Mouse (Mus musculus) hindlimb bud, embryonic 11.5 days (tissue): ENCODE results near the gene Arl5b.

Experiments used
- DNase-seq: peaks from one replicate; pipeline ENCODE4 v3.0.0-alpha.2; 2012; ENCODE audit warnings: low read depth, low spot score; ENCODE audit errors: extremely low spot score

Arl5b gene

GRCm38 (mm10) chr2:15049117-15049873 is at the start of gene Arl5b:
Gene Arl5b, plus strand, starts transcription at chr2:15049395.
- no peak for DNase-seq

DNA sequence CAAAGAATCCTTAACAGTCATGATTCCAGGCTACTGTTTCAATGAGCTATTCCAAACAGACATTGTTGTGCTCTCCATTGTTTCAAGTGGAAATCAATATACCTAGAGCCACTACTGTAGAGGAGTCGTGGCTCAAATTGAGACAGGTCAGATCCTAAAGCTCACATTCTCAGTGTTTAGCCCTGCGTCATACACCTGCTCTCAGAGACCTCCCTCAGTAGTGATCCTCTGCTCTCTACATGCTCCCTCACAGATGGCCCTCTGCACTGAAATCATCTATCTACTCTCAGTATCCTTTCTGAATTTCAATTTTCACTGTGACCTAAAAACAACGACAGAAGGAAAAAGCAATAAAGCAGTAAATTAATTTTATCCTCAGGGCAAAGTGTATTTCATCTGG is 41.7 kb upstream of the Arl5b start:
- DNase-seq: no peak

DNA sequence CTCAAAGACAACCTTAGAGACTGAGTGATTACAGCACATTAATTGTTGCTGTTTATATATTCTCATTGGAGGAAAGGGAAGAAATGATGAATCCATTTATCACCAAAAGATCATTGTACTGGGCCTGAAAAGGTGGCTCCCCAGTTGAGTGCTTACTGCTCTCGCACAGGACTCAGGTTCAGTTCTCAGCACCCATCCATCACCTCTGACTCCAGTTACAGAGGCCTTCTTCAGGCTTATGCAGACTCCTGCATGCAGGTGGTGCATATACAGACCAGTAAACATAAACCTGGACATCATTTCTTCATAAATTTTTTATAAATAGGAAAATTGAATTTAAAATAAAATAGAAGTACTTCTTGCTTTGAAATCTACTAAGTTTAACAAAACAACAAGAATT is 41.1 kb upstream of the Arl5b start:
- no peak for DNase-seq

DNA sequence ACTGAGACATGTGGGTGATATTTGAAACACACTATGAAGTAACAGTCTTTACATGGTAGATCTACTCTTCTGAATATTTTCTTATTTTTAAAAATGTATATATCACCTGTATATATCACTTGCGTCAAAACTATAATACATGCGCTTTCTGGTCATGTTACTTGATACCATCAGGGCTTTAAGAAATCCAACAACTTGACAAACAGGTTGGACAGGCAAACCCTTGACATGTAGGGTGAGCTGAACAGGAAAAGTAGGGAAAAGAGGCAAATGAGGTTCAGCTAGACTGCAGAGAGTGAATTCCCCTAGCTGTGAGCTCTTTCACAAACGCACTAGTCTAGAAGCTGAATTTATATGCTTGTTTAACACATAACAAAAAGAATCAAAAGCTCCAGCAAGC is 22.4 kb upstream of the Arl5b start:
- no peak for DNase-seq

GRCm38 (mm10) chr2:15027816-15028215 is 21.4 kb upstream of the Arl5b start:
- DNase-seq: no peak

GRCm38 (mm10) chr2:15038705-15039104 is 10.5 kb upstream of the Arl5b start:
- DNase-seq: no peak

- no peak for DNase-seq
These were observed 8.9 kb upstream of the Arl5b start for GRCm38 (mm10) chr2:15040326-15040725.

- no peak for DNase-seq
These were observed 5.3 kb downstream of the Arl5b start for GRCm38 (mm10) chr2:15054496-15054895.

- peak; percentile 82 for DNase-seq
These were observed 5.9 kb downstream of the Arl5b start, which contains the start of gene Nsun6 for GRCm38 (mm10) chr2:15054945-15055637. Gene Nsun6, minus strand, starts transcription at chr2:15055069.

GRCm38 (mm10) chr2:15055741-15056151 is 6.6 kb downstream of the Arl5b start:
- no peak for DNase-seq

DNA sequence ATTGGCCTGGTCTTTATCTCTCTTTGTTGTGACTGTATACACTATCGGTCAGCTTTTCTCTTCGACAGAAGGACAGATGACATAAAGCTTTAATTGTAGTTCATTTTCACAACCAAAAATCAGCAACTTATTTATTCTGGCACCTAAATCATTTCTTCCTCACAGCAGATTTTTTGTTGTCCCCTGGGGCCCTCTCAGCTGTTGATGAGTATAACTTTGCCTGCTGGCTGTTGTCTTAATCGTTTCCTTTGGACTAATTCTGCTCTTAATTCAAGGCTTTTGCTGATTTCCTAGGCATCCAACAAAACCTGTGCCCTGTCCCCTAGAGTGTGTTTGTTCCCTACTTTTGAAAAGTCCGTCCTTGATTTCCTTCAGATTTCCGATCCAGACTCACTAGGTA is 9.0 kb downstream of the Arl5b start:
- no peak for DNase-seq

DNA sequence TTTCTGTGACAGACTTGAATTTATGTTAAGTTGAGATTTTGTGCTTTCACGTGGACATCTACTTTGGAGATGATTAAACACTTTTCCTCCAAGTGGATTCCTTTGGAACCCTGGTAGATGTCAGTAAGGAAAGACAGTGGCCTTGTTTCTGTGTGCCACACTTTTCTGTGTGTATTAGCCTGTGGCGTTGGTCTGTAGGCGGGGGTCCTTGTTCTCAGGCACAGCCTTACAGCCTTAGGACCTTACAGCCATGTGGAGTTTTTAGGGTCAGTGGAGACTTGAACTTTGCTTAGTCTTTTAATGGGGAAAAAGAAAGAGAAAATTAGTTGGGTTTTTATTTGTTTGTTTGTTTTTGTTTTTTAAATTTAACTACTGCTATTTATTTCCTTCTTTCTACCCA is 11.7 kb downstream of the Arl5b start:
- no peak for DNase-seq

DNA sequence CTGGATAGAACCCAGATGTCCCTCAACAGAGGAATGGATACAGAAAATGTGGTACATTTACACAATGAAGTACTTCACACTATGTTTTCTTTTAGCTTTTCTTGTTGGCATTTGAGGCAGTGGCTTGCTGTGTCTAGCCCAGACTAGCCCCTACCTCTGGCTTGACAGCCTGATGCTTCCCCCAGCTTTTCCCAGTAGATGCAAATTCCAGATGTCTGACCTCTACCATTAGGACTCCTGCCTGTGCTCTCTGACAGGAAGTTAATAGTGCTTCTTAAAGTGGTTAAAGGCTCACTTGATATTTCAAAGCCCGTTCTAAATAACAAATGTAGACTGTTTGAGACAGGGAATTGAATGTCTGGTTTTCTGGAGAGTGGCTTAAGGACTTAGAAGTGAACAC is 14.6 kb downstream of the Arl5b start:
- no peak for DNase-seq

GRCm38 (mm10) chr2:15064380-15065269 is 15.4 kb downstream of the Arl5b start:
- no peak for DNase-seq

- DNase-seq: no peak
These were observed 16.3 kb downstream of the Arl5b start for GRCm38 (mm10) chr2:15065447-15065846.

GRCm38 (mm10) chr2:15067091-15067490 is 17.9 kb downstream of the Arl5b start:
- no peak for DNase-seq

GRCm38 (mm10) chr2:15083702-15084101 is 34.5 kb downstream of the Arl5b start:
- no peak for DNase-seq

DNA sequence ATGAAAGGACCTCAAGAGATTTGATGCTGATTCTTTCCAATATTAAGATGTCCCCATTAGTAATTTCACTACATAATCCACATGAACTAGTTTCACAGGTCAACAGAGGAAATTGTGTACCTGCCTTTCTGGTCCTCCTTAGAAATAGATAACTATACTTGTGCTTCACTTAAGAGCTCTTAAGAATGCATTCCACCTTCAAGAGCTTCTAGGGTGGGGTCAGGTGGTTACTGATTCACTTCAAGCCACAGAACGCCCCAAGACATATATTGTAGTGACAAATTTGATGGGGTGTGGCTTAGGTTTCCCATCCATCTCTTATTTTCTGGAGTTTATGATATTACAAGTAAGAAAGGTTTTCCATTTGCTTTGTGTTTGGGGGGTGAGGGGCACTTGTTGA is 38.1 kb downstream of the Arl5b start:
- no peak for DNase-seq

DNA sequence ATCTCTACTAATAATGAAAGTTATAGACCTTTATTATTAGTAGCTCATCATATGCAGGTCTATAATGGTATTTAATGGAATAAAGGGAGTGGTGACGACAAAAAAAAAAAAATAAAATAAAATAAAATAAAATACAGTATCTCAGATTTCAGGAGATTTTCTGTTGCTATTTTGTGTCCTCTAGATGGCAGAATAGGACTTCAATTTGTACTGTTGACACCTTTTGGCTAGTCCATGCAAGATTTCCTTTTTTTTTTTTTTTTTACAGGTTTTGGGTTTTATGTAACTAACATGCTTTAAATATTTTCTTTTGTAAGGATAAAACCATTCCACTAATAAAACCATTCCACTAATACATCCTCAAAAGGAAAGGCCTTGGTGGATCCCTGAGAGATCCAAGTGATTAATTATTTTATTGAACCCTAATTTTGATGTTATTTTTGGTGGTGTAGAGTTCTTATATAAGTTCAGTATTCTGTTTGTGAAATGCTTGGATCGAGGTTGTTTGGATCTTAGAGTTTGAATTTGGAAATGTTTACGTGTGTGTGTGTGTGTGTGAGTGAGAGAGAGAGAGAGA is 47.4 kb downstream of the Arl5b start:
- DNase-seq: no peak

DNA sequence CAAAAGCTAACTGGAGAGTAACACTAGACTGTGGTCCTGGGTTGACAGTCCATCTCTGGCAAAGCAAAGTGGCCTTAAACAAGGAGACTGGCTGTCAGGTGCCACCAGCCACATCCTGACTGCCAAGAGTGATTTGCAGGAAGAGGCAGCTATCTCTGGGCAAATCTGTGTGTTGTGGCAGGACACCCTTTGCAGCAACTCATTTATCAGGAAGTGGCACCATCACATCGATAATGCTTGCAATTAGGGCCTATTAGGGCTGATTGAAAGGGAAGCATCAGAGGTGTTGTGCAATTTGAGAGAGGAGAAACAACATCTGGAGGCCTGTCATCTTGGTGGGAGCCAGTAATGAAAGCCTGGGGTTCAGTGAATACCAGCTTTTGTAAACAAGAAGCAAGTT is 55.2 kb downstream of the Arl5b start:
- no peak for DNase-seq

GRCm38 (mm10) chr2:15111290-15111689 is 62.1 kb downstream of the Arl5b start:
- DNase-seq: no peak
